Mouse (Mus musculus): ENCODE data around the gene Wnt3a.

DNA sequence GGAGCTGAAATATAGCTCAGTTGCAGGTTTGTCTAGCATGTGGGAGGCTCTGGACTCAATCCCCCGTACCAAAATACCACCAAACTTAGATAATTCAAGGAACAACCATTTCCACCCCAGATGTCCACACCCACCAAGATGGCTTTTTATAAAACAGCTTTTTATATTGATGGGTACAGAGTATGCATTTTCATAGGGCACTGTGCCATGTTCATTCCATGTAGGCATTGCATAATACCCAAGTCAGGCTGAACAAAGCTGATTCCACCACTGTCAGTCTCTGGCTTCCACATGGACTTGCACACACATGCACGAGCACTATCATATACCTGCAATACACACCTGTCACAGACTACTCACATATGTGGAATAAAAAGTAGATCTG lies 48.2 kb upstream of the Wnt3a start:
- TF ChIP-seq POLR2A (IDR thresholded peaks at IDR 0.05; ENCODE audit: borderline replicate concordance, control insufficient read depth, low read depth, low read length) (no peak), CTCF (IDR thresholded peaks at IDR 0.05; ENCODE audit: control insufficient read depth, insufficient read depth, low read length) (no peak)

Data from bone marrow, adult 2 months (tissue).